27 mouse cellular contexts compared by ENCODE assay signal in the genomic region with DNA sequence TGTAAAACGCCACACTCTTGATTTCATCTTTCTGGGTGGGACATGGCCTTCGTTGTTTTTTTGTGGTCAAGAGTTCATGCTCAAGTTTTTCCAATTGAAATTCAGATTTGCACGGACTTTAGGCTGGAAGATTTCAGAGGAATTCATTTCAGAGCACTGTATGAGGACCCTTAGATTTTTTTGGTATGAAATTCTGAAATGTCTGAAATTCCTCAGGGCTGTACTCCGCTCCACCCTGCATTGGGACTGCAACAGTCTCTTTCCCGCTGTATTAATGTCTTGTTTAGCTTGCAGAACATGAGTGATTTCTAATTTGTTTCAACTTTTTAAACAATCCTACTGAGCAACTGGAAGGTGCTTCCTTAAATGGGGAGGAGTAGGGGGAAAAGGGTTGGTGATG. TPM values are rescaled to one million over a fixed set of nuclear protein-coding genes. Genes with fewer than 3 reads are reported as not detected.
DNase-seq lines count a peak whose midpoint lies in the region; ATAC-seq and TF ChIP-seq lines count a peak whose summit lies in the region.
"Had no signal": no experiment of that assay in that cellular context is flagged by ENCODE, and none has a peak within 500 bp of the region (broad histone marks: within the 10 kb centered on the region; RNA-seq: fewer than 3 reads in every experiment).

No protein-coding gene starts in this region.

- H3K9ac ChIP-seq in lung, embryonic 15.5 days, result no peak overlapping the region
- no peak overlapping the region for H3K9ac ChIP-seq in lung, postnatal 0 days (replicated peaks; ENCODE audit: low read depth)
- H3K9ac ChIP-seq: embryonic facial prominence, embryonic 12.5 days; forebrain, embryonic 12.5 days had no signal

- H3K27me3 ChIP-seq in lung, embryonic 15.5 days, result no peaks in the 10 kb centered on the region
- H3K27me3 ChIP-seq in lung, postnatal 0 days (replicated peaks; ENCODE audit: insufficient read depth, low read length), result no peaks in the 10 kb centered on the region
- H3K27me3 ChIP-seq: CH12.LX; embryonic facial prominence, embryonic 12.5 days; forebrain, embryonic 12.5 days; Patski had no signal

- peak; percentile 70 for TF ChIP-seq EP300 in lung, postnatal 0 days (IDR thresholded peaks at IDR 0.05)

- DNase-seq in lung, adult 2 months, result no peak
- DNase-seq in lung, postnatal 0 days (ENCODE audit: low spot score), result no peak
- DNase-seq in lung, postnatal 36 days, result no peak
- DNase-seq: adrenal gland, adult 8-10 months; adrenal gland, postnatal 14 days; adrenal gland, postnatal 36 days; B cell, adult 2 months; cerebellum, adult 11-12 months; cerebellum, adult 2 months; cerebellum, adult 9-10 months; cerebellum, postnatal 10 days; cerebellum, postnatal 25 days had no signal

- H3K27ac ChIP-seq in lung, embryonic 15.5 days, result peak overlapping the region; percentile 5; the same call in 1 of the 2 replicates
- H3K27ac ChIP-seq in lung, postnatal 0 days (ENCODE audit: low read length), result no peak overlapping the region
- 0 out of 2 replicates have a peak overlapping the region, but pooled peaks have one; percentile 17 for H3K27ac ChIP-seq in embryonic fibroblast, embryonic 13.5 days (ENCODE audit: insufficient read depth, low read length)
- H3K27ac ChIP-seq: embryonic facial prominence, embryonic 10.5 days; embryonic facial prominence, embryonic 12.5 days; forebrain, embryonic 10.5 days; forebrain, embryonic 12.5 days had no signal

- 54% methylated on average over 5 of the region's 5 CpGs for WGBS in lung, embryonic 15.5 days
- WGBS in lung, adult 2 months, result 66% methylated on average over 5 of the region's 5 CpGs
- 47% methylated on average over 5 of the region's 5 CpGs for whole genome bisulfite sequencing in lung, postnatal 0 days

- H3K4me1 ChIP-seq in lung, embryonic 15.5 days, result no peaks in the 10 kb centered on the region
- H3K4me1 ChIP-seq in lung, adult 2 months (ENCODE audit: control insufficient read depth, insufficient read depth, low read length), result no peaks in the 10 kb centered on the region
- H3K4me1 ChIP-seq in lung, postnatal 0 days (ENCODE audit: insufficient read depth, low read depth, low read length), result no peaks in the 10 kb centered on the region
- 0 out of 2 replicates have a peak, but pooled peaks cover 3% of the 10 kb centered on the region for H3K4me1 ChIP-seq in embryonic fibroblast, embryonic 13.5 days (ENCODE audit: control insufficient read depth, insufficient read depth, low read length)
- H3K4me1 ChIP-seq: embryonic facial prominence, embryonic 10.5 days; embryonic facial prominence, embryonic 12.5 days; forebrain, embryonic 12.5 days had no signal

- no peak for TF ChIP-seq CTCF in lung, adult 2 months (IDR thresholded peaks at IDR 0.05; ENCODE audit: insufficient read depth, low read length)
- TF ChIP-seq CTCF in lung, postnatal 0 days (IDR thresholded peaks at IDR 0.05), result no peak
- no peak for TF ChIP-seq CTCF in embryonic fibroblast, embryonic 13.5 days (IDR thresholded peaks at IDR 0.05; ENCODE audit: borderline replicate concordance, insufficient read depth, low read length)

- no peaks in the 10 kb centered on the region for H3K36me3 ChIP-seq in lung, embryonic 15.5 days
- H3K36me3 ChIP-seq in lung, postnatal 0 days (ENCODE audit: insufficient read depth, low read length), result no peaks in the 10 kb centered on the region
- H3K36me3 ChIP-seq: embryonic facial prominence, embryonic 10.5 days; embryonic facial prominence, embryonic 12.5 days; forebrain, embryonic 10.5 days; forebrain, embryonic 12.5 days; G1E had no signal

- no peak overlapping the region for H3K4me2 ChIP-seq in lung, embryonic 15.5 days
- H3K4me2 ChIP-seq in lung, postnatal 0 days (replicated peaks; ENCODE audit: low read depth, low read length), result no peak overlapping the region
- H3K4me2 ChIP-seq: embryonic facial prominence, embryonic 12.5 days; forebrain, embryonic 12.5 days had no signal

- H3K9me3 ChIP-seq in lung, embryonic 15.5 days, result no peaks in the 10 kb centered on the region
- no peaks in the 10 kb centered on the region for H3K9me3 ChIP-seq in lung, postnatal 0 days (ENCODE audit: low read length)
- H3K9me3 ChIP-seq: embryonic facial prominence, embryonic 10.5 days; embryonic facial prominence, embryonic 12.5 days; forebrain, embryonic 10.5 days; forebrain, embryonic 12.5 days; G1E had no signal

- no peak for ATAC-seq in lung, embryonic 15.5 days (ENCODE audit: borderline replicate concordance, extremely low read depth, low FRiP score, low TSS enrichment)
- peak; percentile 50; the same call in 1 of the 2 replicates for ATAC-seq in lung, postnatal 0 days
- ATAC-seq: activated CD4-positive, CD25-positive, alpha-beta regulatory T cell, adult 4 months; CD4-positive, CD25-positive, alpha-beta regulatory T cell, adult 4 months; forebrain, embryonic 14.5 days; forebrain, embryonic 16.5 days; Patski had no signal

- H3K4me3 ChIP-seq in lung, embryonic 15.5 days, result no peak overlapping the region
- H3K4me3 ChIP-seq in lung, adult 2 months (replicated peaks; ENCODE audit: extremely low read depth, low read depth, low read length), result no peak overlapping the region
- H3K4me3 ChIP-seq in lung, postnatal 0 days (ENCODE audit: low read depth, low read length), result no peak overlapping the region
- H3K4me3 ChIP-seq in embryonic fibroblast, embryonic 13.5 days (ENCODE audit: insufficient read depth, low read length), result no peak overlapping the region
- H3K4me3 ChIP-seq: embryonic facial prominence, embryonic 10.5 days; embryonic facial prominence, embryonic 12.5 days; erythroblast, embryonic 14.5 days; forebrain, embryonic 10.5 days; forebrain, embryonic 12.5 days had no signal

- no peak for TF ChIP-seq POLR2A in lung, adult 2 months (IDR thresholded peaks at IDR 0.05; ENCODE audit: borderline replicate concordance, extremely low read depth, low read depth, low read length)
- TF ChIP-seq POLR2A in embryonic fibroblast, embryonic 13.5 days (IDR thresholded peaks at IDR 0.05; ENCODE audit: low read depth, low read length), result no peak

RNA-seq across cellular contexts. Expression of gene Fam124b, which starts 32.0 kb away (rescaled TPM):
- polyA plus RNA-seq in lung, embryonic 15.5 days (2015; fragmentation: Nextera tagmentation; extraction: Ambion mirVana), result 2.9 and 3.3 TPM in 2 replicates
- polyA plus RNA-seq in lung, adult 2 months (2012; rRNA removed), result 2.2 and 3.0 TPM in 2 replicates
- 3.8 and 4.7 TPM in 2 replicates for polyA plus RNA-seq in lung, postnatal 0 days (2015; fragmentation: Nextera tagmentation; extraction: Ambion mirVana)
- polyA plus RNA-seq in embryonic fibroblast, embryonic 13.5 days (2011; ENCODE audit: insufficient read length, low read depth, missing spikeins), result 0.18 TPM in 1 of 2 replicates, not detected in the other
- polyA plus RNA-seq: cortical plate, adult 2 months; erythroblast, embryonic 14.5 days; G1E; Patski had no signal
